Mouse (Mus musculus): ENCODE measurements at regions not wholly inside any gene's neighbourhood (a gene's known extent, or its start where the extent isn't known, plus 50 kb on each side); places are given as distances from the start of the nearest gene placed in this dataset.
A peak's percentile ranks its signal among the peaks of the same experiment; 100 is the strongest.
"Not testable (repeated sequence)": the region's sequence is repeated elsewhere in the genome, so short reads cannot be mapped to it uniquely, and the experiment has no call there.

- intact Hi-C loops (cut with DNase I) = no loop called here
- DNase-seq = no peak
These were observed 302.8 kb upstream of the Sdr16c6 start for GRCm38 (mm10) chr4:4380024-4380590.

- no peak for DNase-seq
- intact Hi-C loops (cut with DNase I) = no loop called here
These were observed 257.9 kb upstream of the Sdr16c6 start for GRCm38 (mm10) chr4:4335216-4335615.

GRCm38 (mm10) chr4:4333472-4334123 lies 256.3 kb upstream of the Sdr16c6 start:
- intact Hi-C loops (cut with DNase I) = no loop called here
- DNase-seq = no peak

GRCm38 (mm10) chr4:4331105-4331504 lies 253.8 kb upstream of the Sdr16c6 start:
- intact Hi-C loops (cut with DNase I) = no loop called here

GRCm38 (mm10) chr4:4315651-4316411 lies 238.5 kb upstream of the Sdr16c6 start:
- intact Hi-C loops (cut with DNase I) = no loop called here
- no peak for DNase-seq

More at GRCm38 (mm10) chr4:4331105-4331504, 253.8 kb upstream of the Sdr16c6 start:
- no peak for DNase-seq

- DNase-seq = no peak
- intact Hi-C loops (cut with DNase I) = no loop called here
These were observed 234.2 kb upstream of the Sdr16c6 start for GRCm38 (mm10) chr4:4311496-4311895.

- no peak for DNase-seq
- intact Hi-C loops (cut with DNase I) = no loop called here
These were observed 229.6 kb upstream of the Sdr16c6 start for GRCm38 (mm10) chr4:4306922-4307321.

GRCm38 (mm10) chr4:4305740-4306249 lies 228.5 kb upstream of the Sdr16c6 start:
- intact Hi-C loops (cut with DNase I) = no loop called here
- DNase-seq = no peak

- no peak for DNase-seq
- intact Hi-C loops (cut with DNase I) = no loop called here
These were observed 227.3 kb upstream of the Sdr16c6 start for GRCm38 (mm10) chr4:4304666-4305065.

- DNase-seq = no peak
- intact Hi-C loops (cut with DNase I) = no loop called here
These were observed 223.0 kb upstream of the Sdr16c6 start for GRCm38 (mm10) chr4:4300189-4300879.

GRCm38 (mm10) chr4:4299631-4300030 lies 222.3 kb upstream of the Sdr16c6 start:
- no peak for DNase-seq
- intact Hi-C loops (cut with DNase I) = no loop called here

GRCm38 (mm10) chr4:4249601-4250000 lies 172.3 kb upstream of the Sdr16c6 start:
- DNase-seq = no peak
- intact Hi-C loops (cut with DNase I) = no loop called here

GRCm38 (mm10) chr4:4247669-4248068 lies 170.3 kb upstream of the Sdr16c6 start:
- no peak for DNase-seq
- intact Hi-C loops (cut with DNase I) = no loop called here

GRCm38 (mm10) chr4:4242306-4242980 lies 165.1 kb upstream of the Sdr16c6 start:
- intact Hi-C loops (cut with DNase I) = not testable (repeated sequence)

GRCm38 (mm10) chr4:4226209-4226608 lies 148.9 kb upstream of the Sdr16c6 start:
- intact Hi-C loops (cut with DNase I) = no loop called here
- DNase-seq = no peak

More at GRCm38 (mm10) chr4:4242306-4242980, 165.1 kb upstream of the Sdr16c6 start:
- DNase-seq = not testable (repeated sequence)

GRCm38 (mm10) chr4:4219701-4220100 lies 142.4 kb upstream of the Sdr16c6 start:
- intact Hi-C loops (cut with DNase I) = no loop called here
- no peak for DNase-seq

GRCm38 (mm10) chr4:4211892-4212291 lies 134.6 kb upstream of the Sdr16c6 start:
- DNase-seq = no peak
- intact Hi-C loops (cut with DNase I) = no loop called here

- intact Hi-C loops (cut with DNase I) = no loop called here
- DNase-seq = no peak
These were observed 127.8 kb upstream of the Sdr16c6 start for GRCm38 (mm10) chr4:4205158-4205557.

- no peak for DNase-seq
- intact Hi-C loops (cut with DNase I) = no loop called here
These were observed 122.0 kb upstream of the Sdr16c6 start for GRCm38 (mm10) chr4:4199309-4199708.

- intact Hi-C loops (cut with DNase I) = no loop called here
- peak; percentile 8 to 20 for DNase-seq
These were observed 118.5 kb upstream of the Sdr16c6 start for GRCm38 (mm10) chr4:4195834-4196233.

GRCm38 (mm10) chr4:4195250-4195649 lies 117.9 kb upstream of the Sdr16c6 start:
- intact Hi-C loops (cut with DNase I) = no loop called here
- no peak for DNase-seq

All from heart, postnatal 10 days (tissue).